Mouse (Mus musculus): Measurements from ENCODE around the gene Slc35e1.

- no peak for TF ChIP-seq POLR2A (IDR thresholded peaks at IDR 0.05; ENCODE audit: insufficient read depth, low read length)
- no peak for TF ChIP-seq CTCF (IDR thresholded peaks at IDR 0.05; ENCODE audit: low read depth, low read length)
Observed at GRCm38 (mm10) chr8:72438248-72439015, 54.0 kb downstream of the Slc35e1 start.
